Mouse (Mus musculus) thymus, adult 2 months (tissue): ENCODE data around the gene Cpeb4. TPM values are rescaled to one million over a fixed set of nuclear protein-coding genes. Genes with fewer than 3 reads are reported as not detected.

Experiments used
- DNase-seq: peaks from one replicate; pipeline ENCODE4 v3.0.0; 2021
- H3K27ac ChIP-seq: fragments of 200-500 bp; 2 replicates; pipeline ENCODE4 v1.5.1; 2012; ENCODE audit warnings: low read length, control low read depth; ENCODE audit not compliant: control insufficient read depth, insufficient read depth
- H3K27me3 ChIP-seq: fragments of 200-500 bp; 2 replicates; pipeline ENCODE4 v1.6.1; 2012; ENCODE audit warnings: mild to moderate bottlenecking, low read length, moderate library complexity, mixed read lengths; ENCODE audit not compliant: control insufficient read depth, insufficient read depth
- H3K36me3 ChIP-seq: fragments of 200-500 bp; 2 replicates; pipeline ENCODE4 v1.6.1; 2012; ENCODE audit warnings: mild to moderate bottlenecking, low read length, moderate library complexity; ENCODE audit not compliant: control insufficient read depth, insufficient read depth
- H3K4me1 ChIP-seq: fragments of 200-500 bp; replicated peaks from 2 replicates; pipeline ENCODE4 v1.6.1; 2012; ENCODE audit warnings: low read length; ENCODE audit not compliant: control insufficient read depth, insufficient read depth
- H3K4me3 ChIP-seq: fragments of 200-500 bp; 2 replicates; pipeline ENCODE4 v1.5.1; 2012; ENCODE audit warnings: mild to moderate bottlenecking, low read length, control low read depth, moderate library complexity; ENCODE audit not compliant: control insufficient read depth, insufficient read depth
- CTCF ChIP-seq: fragments of 200-500 bp; IDR thresholded peaks from 2 replicates; pipeline ENCODE4 v1.5.1; 2012; ENCODE audit warnings: mild to moderate bottlenecking, control low read depth, low read length, moderate library complexity, borderline replicate concordance; ENCODE audit not compliant: control insufficient read depth, poor library complexity, insufficient read depth; ENCODE audit errors: extremely low read depth
- POLR2A ChIP-seq: fragments of 200-500 bp; IDR thresholded peaks from 2 replicates; pipeline ENCODE4 v1.6.1; 2012; ENCODE audit warnings: mild to moderate bottlenecking, low read length, control low read depth, moderate library complexity; ENCODE audit not compliant: control insufficient read depth, poor library complexity, insufficient read depth; ENCODE audit errors: extremely low read depth
- WGBS: fragments of 180-500 bp; shearing (Covaris S2); methylation state at CpG from one replicate; pipeline ENCODE4 v1.1.7; 2018; 5-methylcytosine and 5-hydroxymethylcytosine counted together
- polyA plus RNA-seq: library from polyadenylated mRNA; depleted of rRNA; stranded (reverse); fragments of >200 nt; gene quantifications from 2 replicates; pipeline ENCODE4 v1.2.3, GENCODE M21; 2012; rRNA removed

Gene Cpeb4
- polyA plus RNA-seq, 1 experiment = 12.0 TPM

GRCm38 (mm10) chr11:31983249-31983648 is 111.2 kb downstream of the Cpeb4 start:
- Histone ChIP-seq H3K27me3 (no peaks in the 10 kb centered on the region), H3K4me1 (peaks cover 4% of the 10 kb centered on the region), H3K36me3 (no peaks in the 10 kb centered on the region), H3K27ac (no peak overlapping the region), H3K4me3 (no peak overlapping the region)
- TF ChIP-seq POLR2A (no peak), CTCF (no peak)
- DNase-seq = no peak

DNA sequence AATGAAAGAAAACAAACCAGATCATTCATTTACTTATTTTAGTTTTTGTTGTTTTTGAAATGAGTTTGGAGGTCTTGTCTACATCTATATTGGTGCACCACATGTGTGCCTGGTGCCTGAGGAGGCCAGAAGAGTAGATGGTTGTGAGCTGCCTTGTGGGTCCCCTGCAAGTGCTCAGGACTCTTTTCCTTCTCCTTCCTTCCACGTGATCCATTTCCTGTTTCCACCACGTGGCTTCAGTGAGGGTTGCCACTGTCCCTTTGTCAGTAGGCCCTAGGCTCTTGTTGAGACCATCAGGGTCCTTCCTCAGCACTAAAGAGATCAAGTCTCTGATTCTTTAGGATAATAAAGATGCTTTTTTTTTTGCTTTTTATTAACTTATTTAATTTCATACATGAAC is 112.8 kb downstream of the Cpeb4 start:
- DNase-seq = no peak
- no peak overlapping the region for H3K4me3 ChIP-seq
- H3K27ac ChIP-seq = no peak overlapping the region
- no peaks in the 10 kb centered on the region for H3K27me3 ChIP-seq
- no peaks in the 10 kb centered on the region for H3K36me3 ChIP-seq
- no peak for TF ChIP-seq CTCF
- TF ChIP-seq POLR2A = no peak
- peaks cover 4% of the 10 kb centered on the region for H3K4me1 ChIP-seq
- 19% methylated on average over 2 of the region's 2 CpGs for WGBS

Other genes starting within 250 kb of the Cpeb4 start
- 39.3 and 40.3 TPM in 2 replicates for gene Bod1, start 200.3 kb upstream of the Cpeb4 start, polyA plus RNA-seq
- gene 4930524B15Rik, start 93.4 kb downstream of the Cpeb4 start, polyA plus RNA-seq = 0.12 TPM in 1 of 2 replicates, not detected in the other
- gene Nsg2, start 128.3 kb downstream of the Cpeb4 start, polyA plus RNA-seq = 299 and 344 TPM in 2 replicates